Mouse (Mus musculus) stomach, postnatal 0 days (tissue): ENCODE data around the gene Gad2. TPM values are rescaled to one million over a fixed set of nuclear protein-coding genes. Genes with fewer than 3 reads are reported as not detected.

Experiments used
- ATAC-seq: fragments of 200-750 bp; cut with Nextera tagmentation; 2 replicates; pipeline ENCODE4 v1.8.0; 2017; ENCODE audit not compliant: low FRiP score, low TSS enrichment
- DNase-seq: peaks from one replicate; pipeline ENCODE4 v3.0.0-alpha.2; 2016; ENCODE audit warnings: low spot score
- H3K27ac ChIP-seq: fragments of 300-500 bp; sonication (generic); replicated peaks from 2 replicates; pipeline ENCODE4 v1.5.1; 2014; ENCODE audit warnings: mild to moderate bottlenecking, control low read depth
- H3K27me3 ChIP-seq: fragments of 300-500 bp; sonication (generic); 2 replicates; pipeline ENCODE4 v1.6.1; 2014; ENCODE audit warnings: low read length; ENCODE audit not compliant: control insufficient read depth, insufficient read depth
- H3K36me3 ChIP-seq: fragments of 300-500 bp; sonication (generic); 2 replicates; pipeline ENCODE4 v1.6.1; 2014; ENCODE audit warnings: low read length, mixed read lengths; ENCODE audit not compliant: control insufficient read depth, insufficient read depth
- H3K4me1 ChIP-seq: fragments of 300-500 bp; sonication (generic); replicated peaks from 2 replicates; pipeline ENCODE4 v1.6.1; 2014; ENCODE audit warnings: antibody characterized with exemption; ENCODE audit not compliant: control insufficient read depth, insufficient read depth
- H3K4me2 ChIP-seq: fragments of 300-500 bp; sonication (generic); replicated peaks from 2 replicates; pipeline ENCODE4 v1.6.1; 2014; ENCODE audit warnings: low read depth, mild to moderate bottlenecking, control low read depth, moderate library complexity
- H3K4me3 ChIP-seq: fragments of 300-500 bp; sonication (generic); 2 replicates; pipeline ENCODE4 v1.5.1; 2014; ENCODE audit warnings: low read depth, low read length, control low read depth
- H3K9ac ChIP-seq: fragments of 300-500 bp; sonication (generic); 2 replicates; pipeline ENCODE4 v1.6.1; 2014; ENCODE audit warnings: mild to moderate bottlenecking, low read length, control low read depth, mixed read lengths
- H3K9me3 ChIP-seq: fragments of 300-500 bp; sonication (generic); 2 replicates; pipeline ENCODE4 v1.6.1; 2016; ENCODE audit warnings: low read length; ENCODE audit not compliant: control insufficient read depth
- CTCF ChIP-seq: IDR thresholded peaks from 2 replicates; pipeline ENCODE4 v1.5.1; 2016; ENCODE audit warnings: antibody characterized with exemption, low read depth, mild to moderate bottlenecking, moderate library complexity
- EP300 ChIP-seq: optimal IDR thresholded peaks from 2 replicates; pipeline ENCODE3; 2016; ENCODE audit warnings: antibody characterized with exemption
- WGBS: fragments of 180-500 bp; shearing (Covaris S2); extraction: QIAGEN DNeasy Blood & Tissue Kit; methylation state at CpG from one replicate; pipeline ENCODE4 v1.1.7; 2014; 5-methylcytosine and 5-hydroxymethylcytosine counted together
- polyA plus RNA-seq: library from polyadenylated mRNA; unstranded; fragments of >200 nt; fragmentation: Nextera tagmentation; extraction: Ambion mirVana; gene quantifications from 2 replicates; pipeline ENCODE4 v1.2.1, GENCODE M21; 2015

Gad2 gene
- polyA plus RNA-seq, 1 experiment from 2014 or later, result 0.05 TPM

DNA sequence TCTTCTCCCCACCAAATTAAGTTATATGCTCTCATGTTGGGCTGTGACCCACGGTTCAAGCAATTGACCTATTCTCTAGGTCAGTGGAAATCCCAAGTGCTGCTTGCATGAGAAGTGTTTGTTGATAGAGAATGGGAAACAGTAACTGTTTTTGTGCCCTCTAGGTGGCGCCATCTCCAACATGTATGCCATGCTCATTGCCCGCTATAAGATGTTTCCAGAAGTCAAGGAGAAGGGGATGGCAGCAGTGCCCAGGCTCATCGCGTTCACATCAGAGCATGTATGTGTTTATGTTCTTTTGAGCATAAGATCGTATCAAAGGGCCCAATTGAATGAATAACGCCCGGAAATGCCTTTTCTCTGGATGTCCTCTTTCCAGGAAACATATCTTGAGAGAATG lies 12.8 kb downstream of the Gad2 start:
- Histone ChIP-seq H3K4me3 (no peak overlapping the region), H3K36me3 (no peaks in the 10 kb centered on the region), H3K27me3 (no peaks in the 10 kb centered on the region), H3K9me3 (no peaks in the 10 kb centered on the region), H3K27ac (no peak overlapping the region), H3K9ac (no peak overlapping the region), H3K4me1 (no peaks in the 10 kb centered on the region), H3K4me2 (no peak overlapping the region)
- WGBS, result 38% methylated on average over 8 of the region's 8 CpGs
- ATAC-seq (no peak), DNase-seq (peak; percentile 41)
- no peak for TF ChIP-seq EP300
- TF ChIP-seq CTCF, result peak; percentile 72

DNA sequence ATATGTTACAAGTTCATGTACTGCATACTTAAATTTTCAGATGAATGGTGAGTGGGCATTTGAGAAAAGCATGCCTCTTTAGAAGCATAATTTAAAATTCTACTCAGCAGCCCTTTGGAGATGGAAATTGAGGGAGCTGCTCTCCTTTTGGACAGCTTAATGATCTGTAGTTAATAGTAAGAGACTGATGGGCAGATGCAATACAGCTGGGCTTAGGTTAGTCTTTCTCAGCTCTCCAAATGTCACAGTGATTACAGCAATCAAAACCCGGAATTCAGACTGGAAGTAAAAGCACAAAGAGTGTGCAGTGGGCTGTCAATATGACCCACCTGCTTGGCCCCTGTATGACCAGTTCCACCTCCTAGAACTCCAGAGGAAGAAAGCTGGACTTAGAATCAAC lies 24.1 kb downstream of the Gad2 start:
- WGBS, result 22% methylated on average over 1 of the region's 1 CpGs

DNA sequence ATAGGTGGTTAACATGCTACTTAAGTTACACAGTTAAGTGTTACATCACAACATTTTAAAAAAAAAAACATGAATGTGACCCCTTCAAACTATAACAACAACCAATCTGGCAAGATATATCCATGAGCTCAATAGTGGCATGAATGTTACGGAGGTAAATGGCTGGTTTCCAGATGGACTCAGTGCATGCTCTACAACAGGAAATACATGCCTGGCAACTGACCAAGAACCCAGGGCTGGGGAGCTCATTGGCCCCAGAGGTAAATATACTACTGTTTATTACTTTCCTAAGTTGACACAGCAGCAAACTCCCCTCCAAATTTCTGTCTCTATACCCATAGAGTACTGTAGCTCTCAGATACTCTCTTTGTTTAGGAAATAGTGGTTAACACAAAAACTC lies 26.4 kb downstream of the Gad2 start:
- Histone ChIP-seq H3K9me3 (no peaks in the 10 kb centered on the region), H3K27ac (no peak overlapping the region), H3K9ac (no peak overlapping the region), H3K4me1 (no peaks in the 10 kb centered on the region), H3K36me3 (no peaks in the 10 kb centered on the region), H3K27me3 (no peaks in the 10 kb centered on the region), H3K4me2 (no peak overlapping the region), H3K4me3 (no peak overlapping the region)
- ATAC-seq (no peak), DNase-seq (no peak)
- 69% methylated on average over 1 of the region's 1 CpGs for WGBS
- TF ChIP-seq EP300 (no peak), CTCF (no peak)

More for the DNA sequence above, 24.1 kb downstream of the Gad2 start:
- no peaks in the 10 kb centered on the region for H3K27me3 ChIP-seq
- no peaks in the 10 kb centered on the region for H3K9me3 ChIP-seq
- ATAC-seq (no peak), DNase-seq (no peak)
- no peak for TF ChIP-seq EP300
- no peak for TF ChIP-seq CTCF
- H3K9ac ChIP-seq, result no peak overlapping the region
- no peaks in the 10 kb centered on the region for H3K4me1 ChIP-seq
- no peak overlapping the region for H3K27ac ChIP-seq
- no peak overlapping the region for H3K4me2 ChIP-seq
- H3K36me3 ChIP-seq, result no peaks in the 10 kb centered on the region
- no peak overlapping the region for H3K4me3 ChIP-seq

DNA sequence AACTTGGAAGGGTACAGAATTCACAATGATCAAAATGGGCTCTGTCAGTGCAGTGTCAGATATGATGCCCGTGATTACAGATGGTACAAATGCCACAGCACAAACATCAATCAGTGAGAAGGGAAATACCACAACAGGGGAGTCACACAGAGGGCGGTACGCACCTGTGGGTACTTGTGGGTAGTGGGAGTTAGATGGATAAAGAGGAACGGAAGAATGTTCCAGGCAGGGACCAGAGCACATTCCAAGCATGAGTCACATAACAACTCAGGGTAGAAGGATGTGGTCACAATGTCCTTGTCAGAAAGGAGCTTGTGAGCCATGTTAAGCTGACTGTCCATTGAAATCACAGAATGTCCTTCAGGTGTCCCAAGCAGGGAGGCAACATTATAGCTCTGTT lies 29.8 kb downstream of the Gad2 start:
- DNase-seq, result no peak
- Histone ChIP-seq H3K27ac (no peak overlapping the region), H3K9me3 (no peaks in the 10 kb centered on the region), H3K27me3 (no peaks in the 10 kb centered on the region), H3K36me3 (no peaks in the 10 kb centered on the region), H3K4me3 (no peak overlapping the region), H3K4me2 (no peak overlapping the region), H3K9ac (no peak overlapping the region), H3K4me1 (no peaks in the 10 kb centered on the region)
- 79% methylated on average over 4 of the region's 4 CpGs for WGBS
- no peak for ATAC-seq
- TF ChIP-seq EP300 (no peak), CTCF (no peak)

DNA sequence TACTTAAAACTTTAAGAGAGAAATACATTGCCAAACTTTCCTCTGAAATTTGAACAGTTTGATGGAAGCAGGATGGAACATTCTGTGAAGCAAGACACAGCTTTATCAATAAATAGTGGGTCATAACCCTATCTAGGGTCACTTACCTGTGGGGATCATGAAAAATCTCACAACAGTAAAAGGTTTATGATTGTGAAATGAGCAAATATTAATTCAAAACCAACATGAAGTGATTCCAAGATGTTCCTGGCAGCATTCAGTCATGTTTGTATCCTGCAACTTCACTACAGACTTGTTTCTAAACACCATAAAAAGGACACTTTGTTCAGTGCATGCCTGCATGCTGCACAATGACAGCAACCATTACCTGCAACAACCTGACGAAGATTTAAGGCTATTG lies 41.7 kb downstream of the Gad2 start:
- ATAC-seq (no peak), DNase-seq (no peak)
- Histone ChIP-seq H3K27me3 (no peaks in the 10 kb centered on the region), H3K36me3 (no peaks in the 10 kb centered on the region), H3K4me2 (no peak overlapping the region), H3K4me3 (no peak overlapping the region), H3K9me3 (no peaks in the 10 kb centered on the region), H3K4me1 (no peaks in the 10 kb centered on the region), H3K27ac (no peak overlapping the region), H3K9ac (no peak overlapping the region)
- no peak for TF ChIP-seq EP300
- TF ChIP-seq CTCF, result no peak
- WGBS, result 64% methylated on average over 1 of the region's 1 CpGs

DNA sequence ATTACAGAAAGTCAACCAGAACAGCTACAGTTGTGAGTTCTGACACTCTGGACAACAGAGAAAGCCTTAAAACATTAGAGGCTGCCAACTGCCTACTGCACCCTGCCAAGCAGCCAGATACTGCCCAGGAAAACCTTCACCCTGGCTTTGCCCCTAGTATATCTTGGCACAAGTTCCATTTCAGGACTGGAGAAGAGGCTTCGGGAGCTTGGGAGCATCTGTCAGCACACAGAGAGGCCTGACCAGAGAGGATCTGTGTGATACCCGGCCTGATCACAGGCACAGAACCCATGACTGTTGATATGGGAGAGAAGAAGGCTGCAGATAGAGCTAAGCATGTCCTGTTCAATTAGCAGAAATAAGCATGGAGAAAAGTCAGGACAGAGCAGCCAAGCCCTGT lies 48.4 kb downstream of the Gad2 start:
- Histone ChIP-seq H3K4me2 (no peak overlapping the region), H3K4me3 (no peak overlapping the region), H3K9me3 (no peaks in the 10 kb centered on the region), H3K9ac (no peak overlapping the region), H3K36me3 (no peaks in the 10 kb centered on the region), H3K4me1 (no peaks in the 10 kb centered on the region), H3K27ac (no peak overlapping the region), H3K27me3 (no peaks in the 10 kb centered on the region)
- ATAC-seq, result no peak
- 73% methylated on average over 2 of the region's 2 CpGs for WGBS
- no peak for DNase-seq
- TF ChIP-seq CTCF (no peak), EP300 (no peak)
